Mouse (Mus musculus) left cerebral cortex, postnatal 4 days (tissue): ENCODE measurements at regions not wholly inside any gene's neighbourhood (a gene's known extent, or its start where the extent isn't known, plus 50 kb on each side); places are given as distances from the start of the nearest gene placed in this dataset.

Source experiments
- DNase-seq: peaks from one replicate; pipeline ENCODE4 v3.0.0-alpha.2; 2022
- intact Hi-C: fragments of 180-260 bp; cut with DNase I; formaldehyde crosslinking; loops from one replicate; pipeline ENCODE4 v1.15.1; 2025

- no peak for DNase-seq
- intact Hi-C loops: loop anchor here (2.0 kb wide), 1 partner anchor 17 kb away; no protein-coding TSS in a partner anchor
These were observed 2046.5 kb downstream of the Grik2 start for GRCm38 (mm10) chr10:47742088-47742487.

GRCm38 (mm10) chr10:47741667-47742066, 2046.9 kb downstream of the Grik2 start:
- DNase-seq: no peak

GRCm38 (mm10) chr10:47708780-47709179, 2079.8 kb downstream of the Grik2 start:
- intact Hi-C loops: no loop called here
- no peak for DNase-seq

More at GRCm38 (mm10) chr10:47741667-47742066, 2046.9 kb downstream of the Grik2 start:
- intact Hi-C loops: loop anchor here (2.0 kb wide), 1 partner anchor 17 kb away; no protein-coding TSS in a partner anchor
